Mouse (Mus musculus): Measurements from ENCODE around the gene Mad1l1. TPM values are rescaled to one million over a fixed set of nuclear protein-coding genes. Genes with fewer than 3 reads are reported as not detected.
A peak's percentile ranks its signal among the peaks of the same experiment; 100 is the strongest.

Gene Mad1l1
- total RNA-seq, 1 experiment from 2014 or later, result 41.6 TPM

DNA sequence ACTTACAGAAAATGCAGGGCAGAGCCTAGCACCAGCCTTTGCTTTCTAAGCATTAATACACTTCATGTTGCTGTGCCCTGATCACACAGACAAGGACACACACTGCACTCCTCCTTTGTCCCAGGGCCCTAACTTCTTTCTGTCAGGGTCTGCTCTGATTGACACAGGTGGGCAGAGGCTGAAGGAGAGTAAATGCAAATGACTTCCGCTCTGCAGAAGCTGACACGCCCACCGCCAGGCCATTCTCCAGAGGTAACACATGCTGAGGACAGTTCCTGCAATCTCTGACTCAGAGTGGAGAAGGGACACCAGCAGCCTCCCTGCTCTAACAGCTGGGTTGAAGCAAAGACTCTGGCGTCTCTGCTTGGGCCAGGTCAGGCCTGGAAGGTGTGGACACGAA is 198.2 kb downstream of the Mad1l1 start:
- no peak for ATAC-seq (replicated peaks; ENCODE audit: insufficient number of reproducible peaks, low FRiP score, low TSS enrichment, poor library complexity, severe bottlenecking)

DNA sequence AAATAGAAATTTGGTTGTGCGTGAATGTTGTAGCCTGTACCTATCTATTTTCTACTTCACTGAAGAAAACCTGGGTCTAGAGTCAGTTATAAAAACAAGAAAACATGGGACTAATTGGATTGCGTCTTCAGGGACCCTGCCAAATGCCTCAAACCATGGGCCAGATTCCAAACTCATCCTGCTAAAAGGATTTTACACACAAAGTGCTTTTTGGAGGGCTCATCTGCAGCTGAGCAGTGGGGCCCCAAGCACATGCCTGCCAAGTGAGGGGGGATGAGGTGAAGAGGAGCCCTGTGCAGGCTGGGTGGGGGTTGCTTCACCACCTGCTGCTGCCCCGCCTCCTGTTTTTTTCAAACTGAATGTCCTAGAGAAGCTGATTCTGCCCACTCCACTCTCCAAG is 199.4 kb downstream of the Mad1l1 start:
- ATAC-seq (replicated peaks; ENCODE audit: insufficient number of reproducible peaks, low FRiP score, low TSS enrichment, poor library complexity, severe bottlenecking), result no peak

DNA sequence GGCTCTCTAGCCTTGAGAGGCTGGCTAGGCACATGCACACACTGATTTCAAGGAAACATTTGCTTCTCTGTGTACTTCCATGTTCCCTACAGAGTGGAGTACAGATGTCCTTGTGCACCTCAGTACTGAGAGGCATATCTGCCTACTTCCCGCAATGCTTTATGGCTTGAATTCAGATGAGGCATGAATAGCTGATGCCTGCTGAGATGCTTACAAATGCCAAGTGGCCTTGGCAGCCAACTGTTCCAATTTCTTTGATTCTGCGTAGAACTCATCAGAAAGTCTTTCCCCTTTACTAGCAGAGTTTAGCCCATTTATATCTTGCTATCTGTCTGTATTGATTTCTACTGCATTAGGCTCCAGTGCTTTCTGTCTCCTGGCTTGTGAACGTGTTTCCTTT is 202.4 kb downstream of the Mad1l1 start:
- ATAC-seq (replicated peaks; ENCODE audit: insufficient number of reproducible peaks, low FRiP score, low TSS enrichment, poor library complexity, severe bottlenecking), result no peak

DNA sequence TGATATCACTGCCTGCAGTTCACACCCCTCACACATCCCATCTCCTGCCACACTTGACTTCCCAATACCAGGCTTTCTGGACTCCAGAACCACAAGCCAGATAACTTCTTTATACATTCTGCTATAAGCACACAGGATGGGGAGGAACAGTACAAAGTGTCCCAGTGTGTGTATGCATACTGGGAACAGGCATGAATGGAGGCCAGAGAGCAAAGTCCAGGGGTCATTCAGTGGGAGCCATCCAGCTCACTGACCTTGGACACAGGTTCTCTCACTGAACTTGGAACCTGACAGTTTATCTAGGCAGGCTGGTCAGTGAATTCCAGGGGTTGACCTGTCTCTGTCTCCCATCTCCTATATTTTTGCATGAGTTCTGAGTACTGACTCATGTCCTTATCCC is 203.4 kb downstream of the Mad1l1 start:
- ATAC-seq (replicated peaks; ENCODE audit: insufficient number of reproducible peaks, low FRiP score, low TSS enrichment, poor library complexity, severe bottlenecking), result no peak

DNA sequence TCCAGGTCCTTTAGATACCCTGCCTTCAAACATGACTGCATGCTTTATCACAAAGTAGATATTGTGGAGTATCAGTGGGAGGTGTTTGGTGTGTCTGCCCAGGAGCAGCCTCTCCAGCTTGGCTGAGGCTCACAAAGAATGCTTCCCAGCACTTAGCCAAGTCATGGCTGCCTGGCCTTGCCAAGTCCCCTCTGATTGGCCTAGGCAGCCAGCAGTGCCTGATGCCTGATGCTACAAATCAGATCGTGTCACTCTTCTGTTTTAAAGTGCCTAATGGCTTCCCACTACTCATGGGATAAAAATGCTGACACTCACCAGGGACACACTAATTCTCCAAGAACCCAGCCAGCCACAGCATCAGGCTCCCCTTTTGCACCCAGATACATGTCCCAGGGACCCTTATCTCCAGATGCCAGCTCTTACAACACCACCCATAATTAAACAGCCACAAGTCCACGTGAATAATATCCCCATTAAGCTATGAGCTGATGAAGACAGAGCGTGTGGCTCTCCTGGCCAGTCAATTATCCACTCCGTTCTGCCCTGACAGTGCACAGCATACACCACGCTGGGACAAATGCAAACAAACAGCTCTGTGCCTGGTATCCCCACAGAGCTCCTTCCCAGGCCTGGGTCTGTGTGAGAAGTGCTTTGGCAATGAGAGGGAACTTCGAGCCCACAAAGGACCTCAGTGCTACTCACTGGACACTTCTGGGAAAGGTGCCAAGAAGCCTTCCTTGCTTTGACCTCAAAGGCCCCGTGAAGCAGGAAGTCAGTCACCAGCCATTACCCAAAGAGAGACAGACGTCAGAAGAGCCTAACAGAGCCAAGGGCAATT is 205.7 kb downstream of the Mad1l1 start:
- ATAC-seq (replicated peaks; ENCODE audit: insufficient number of reproducible peaks, low FRiP score, low TSS enrichment, poor library complexity, severe bottlenecking), result peak; percentile 76

DNA sequence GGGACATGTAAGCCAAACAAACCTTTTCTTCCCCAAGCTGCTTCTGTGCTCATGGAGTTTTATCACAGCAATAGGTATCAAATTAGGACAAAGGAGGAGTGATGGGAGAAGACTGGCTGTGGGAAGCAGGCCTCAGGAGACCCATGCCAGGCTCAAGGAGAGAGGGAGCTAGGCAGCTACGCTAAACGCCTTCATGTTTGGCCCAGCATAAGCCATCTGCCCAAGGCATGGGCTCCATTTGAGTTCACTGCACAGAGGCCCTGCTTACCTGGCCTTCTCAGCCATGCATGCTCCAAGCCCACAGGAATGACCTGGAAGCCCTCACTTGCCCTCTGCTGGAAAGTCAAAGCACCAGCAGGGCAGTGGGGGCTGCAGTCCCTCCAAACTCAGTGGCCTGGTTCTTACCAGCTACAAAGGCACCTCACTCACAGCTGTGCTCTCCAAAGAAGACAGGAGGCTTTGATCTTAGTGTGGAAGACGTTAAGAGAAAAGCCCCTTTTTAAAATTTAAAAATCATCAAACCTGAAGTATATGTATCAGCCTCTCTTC is 206.8 kb downstream of the Mad1l1 start:
- ATAC-seq (replicated peaks; ENCODE audit: insufficient number of reproducible peaks, low FRiP score, low TSS enrichment, poor library complexity, severe bottlenecking), result no peak

DNA sequence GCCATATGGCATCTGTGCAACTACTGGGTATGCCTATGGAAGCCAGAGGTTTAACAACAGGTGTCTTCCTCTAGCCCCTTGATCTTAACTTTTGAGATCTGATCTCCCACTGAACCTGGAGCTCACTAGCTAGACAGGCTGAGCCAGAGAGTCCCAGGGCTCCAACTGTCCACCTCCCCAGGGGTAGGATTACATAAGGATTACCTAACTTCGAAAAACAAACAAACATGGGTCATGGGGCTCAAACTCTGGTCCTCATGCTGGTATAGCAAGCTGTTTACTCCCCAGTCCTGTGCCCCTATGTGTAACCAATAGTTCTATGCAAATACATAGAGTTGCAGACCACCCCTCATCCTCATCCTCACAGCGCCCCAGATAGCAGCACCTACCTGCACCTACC is 208.1 kb downstream of the Mad1l1 start:
- ATAC-seq (replicated peaks; ENCODE audit: insufficient number of reproducible peaks, low FRiP score, low TSS enrichment, poor library complexity, severe bottlenecking), result no peak

DNA sequence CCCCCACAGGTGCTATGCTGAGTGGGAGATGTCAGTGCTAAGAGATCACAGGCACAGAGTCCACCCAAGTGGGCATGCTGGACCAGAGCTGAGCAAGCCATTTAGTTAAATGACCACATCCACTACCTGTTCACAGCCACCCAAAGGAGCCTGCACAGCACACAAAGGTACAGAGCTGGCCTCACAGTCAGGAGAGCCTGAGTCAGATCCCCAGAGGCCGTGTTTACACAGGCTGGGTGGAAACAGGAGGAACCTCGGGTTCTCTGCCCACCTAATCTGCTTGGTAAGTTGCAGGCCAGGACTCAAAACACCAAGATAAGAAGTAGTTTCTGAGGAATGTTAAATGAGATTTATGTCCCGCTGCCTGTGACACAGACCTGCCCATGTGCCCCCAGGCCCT is 211.3 kb downstream of the Mad1l1 start:
- no peak for ATAC-seq (replicated peaks; ENCODE audit: insufficient number of reproducible peaks, low FRiP score, low TSS enrichment, poor library complexity, severe bottlenecking)

DNA sequence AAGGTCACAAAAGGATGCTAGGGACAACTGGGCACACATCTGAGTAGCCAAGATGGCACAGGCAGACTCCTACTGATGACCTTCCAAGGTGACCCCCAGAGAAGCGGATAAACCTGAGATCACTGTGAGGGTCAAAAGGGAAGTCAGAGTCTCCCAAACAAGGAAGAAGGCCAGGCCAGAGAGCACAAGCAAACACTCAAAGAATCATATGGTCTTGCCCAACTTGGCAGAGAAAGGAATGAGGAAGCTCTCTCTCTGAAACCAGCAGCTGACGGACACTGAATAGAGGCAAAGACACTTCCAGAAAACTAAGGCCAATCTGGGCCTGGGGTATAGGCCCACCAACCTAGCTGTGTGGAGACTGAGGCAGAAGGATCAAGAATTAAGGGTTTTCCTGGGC is 213.4 kb downstream of the Mad1l1 start:
- ATAC-seq (replicated peaks; ENCODE audit: insufficient number of reproducible peaks, low FRiP score, low TSS enrichment, poor library complexity, severe bottlenecking), result peak; percentile 90

DNA sequence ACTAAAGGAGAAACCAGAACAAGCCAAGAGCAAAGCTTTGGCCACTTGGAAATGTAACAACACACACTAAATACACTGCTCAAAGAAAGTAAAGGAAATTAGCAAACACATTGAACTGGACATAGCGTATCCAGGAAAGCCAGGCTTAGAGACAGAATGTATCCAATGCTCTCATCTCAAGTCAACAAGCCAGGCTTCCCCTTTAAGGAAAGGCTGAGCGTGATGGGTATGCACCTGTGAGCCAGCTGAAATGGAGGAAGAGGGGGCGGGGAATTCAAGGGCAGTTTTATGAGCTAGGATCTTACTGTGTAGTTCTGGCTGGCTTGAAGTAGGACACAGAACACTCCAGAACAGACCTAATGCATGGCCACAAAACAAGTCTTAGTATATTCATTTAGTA is 215.3 kb downstream of the Mad1l1 start:
- ATAC-seq (replicated peaks; ENCODE audit: insufficient number of reproducible peaks, low FRiP score, low TSS enrichment, poor library complexity, severe bottlenecking), result no peak

DNA sequence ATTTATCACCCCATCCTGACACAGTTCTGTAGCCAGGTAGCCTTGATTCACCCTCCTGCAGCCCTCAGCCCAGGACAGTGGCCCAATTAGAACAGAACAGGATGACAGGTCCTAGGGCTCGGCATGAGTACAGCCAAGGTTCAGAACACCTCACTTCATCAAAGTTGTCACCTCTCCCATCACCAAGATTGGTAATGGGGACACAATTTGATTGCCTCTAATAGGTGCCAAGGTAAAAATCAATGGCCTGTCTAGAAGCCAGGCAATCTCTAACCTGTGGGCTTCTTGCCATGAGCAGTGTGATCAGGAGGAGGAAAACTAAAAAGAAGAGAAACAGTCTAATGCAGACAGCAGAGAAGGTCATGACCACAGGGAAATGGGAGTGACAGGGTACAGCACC is 216.5 kb downstream of the Mad1l1 start:
- ATAC-seq (replicated peaks; ENCODE audit: insufficient number of reproducible peaks, low FRiP score, low TSS enrichment, poor library complexity, severe bottlenecking), result no peak

DNA sequence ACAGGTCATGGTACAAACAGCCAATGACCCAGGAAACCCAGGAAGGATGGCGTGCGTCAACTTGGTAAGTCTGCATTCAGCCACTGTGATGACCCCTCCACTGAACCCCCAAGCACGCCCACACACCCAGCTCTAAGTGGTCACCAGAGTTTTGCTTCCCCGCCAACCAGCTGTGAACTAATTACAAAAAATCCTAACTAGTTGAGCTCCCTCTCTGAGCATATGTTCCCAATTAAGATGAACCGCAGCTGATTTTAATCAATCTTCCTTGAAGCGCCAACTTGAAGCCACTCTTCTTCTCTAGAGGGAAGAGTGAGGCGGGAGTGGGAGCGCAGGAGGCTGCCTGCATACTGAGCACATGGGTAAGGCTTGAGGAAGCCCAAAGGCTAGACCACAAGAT is 218.6 kb downstream of the Mad1l1 start:
- ATAC-seq (replicated peaks; ENCODE audit: insufficient number of reproducible peaks, low FRiP score, low TSS enrichment, poor library complexity, severe bottlenecking), result no peak

DNA sequence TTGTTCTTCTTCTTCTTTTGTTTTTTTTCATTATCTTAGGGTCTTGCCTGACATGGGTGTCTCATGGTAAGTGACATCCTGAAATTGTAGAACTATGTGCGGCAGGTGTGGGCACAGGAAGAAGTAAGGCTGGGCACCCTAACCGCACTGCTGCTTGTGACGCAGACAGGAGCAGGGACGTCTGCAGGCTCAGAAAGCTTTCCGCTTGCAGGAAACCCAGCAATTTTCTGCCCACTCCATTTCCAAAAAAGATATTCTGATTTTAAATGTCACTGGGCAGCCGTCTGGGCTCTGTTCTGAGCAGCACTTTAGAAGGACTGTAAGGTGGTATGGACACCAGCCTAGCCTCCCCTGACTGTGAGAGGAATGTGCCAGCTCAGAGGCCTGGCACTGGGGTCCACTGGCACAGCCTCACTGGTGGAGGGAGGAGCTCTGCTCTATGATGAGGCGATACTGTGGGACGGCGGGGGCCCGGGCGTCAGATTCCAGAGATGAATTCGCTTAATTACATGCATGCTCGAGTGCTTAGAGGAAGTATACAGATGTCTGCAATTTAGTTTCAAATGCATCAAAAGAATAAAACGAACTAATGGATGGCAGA is 219.8 kb downstream of the Mad1l1 start:
- ATAC-seq (replicated peaks; ENCODE audit: insufficient number of reproducible peaks, low FRiP score, low TSS enrichment, poor library complexity, severe bottlenecking), result no peak

DNA sequence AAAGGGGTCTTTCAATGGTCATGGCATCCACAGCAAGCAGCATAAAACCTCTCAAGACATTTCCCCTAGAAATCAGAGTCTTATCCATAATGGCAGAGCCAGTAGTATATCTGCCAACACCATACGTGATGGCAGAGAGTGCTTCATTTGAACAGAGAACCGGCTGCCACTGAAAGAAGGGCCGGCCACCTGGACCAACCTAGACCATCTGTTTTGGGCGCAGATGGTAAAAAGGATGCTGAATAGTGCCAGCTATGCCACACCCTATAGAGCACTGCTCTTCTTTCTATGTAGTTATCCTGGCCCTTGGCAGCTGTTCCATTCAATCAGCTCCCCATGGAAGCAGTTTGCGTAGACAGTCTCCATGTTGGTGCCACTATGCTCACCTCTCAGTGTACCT is 222.6 kb downstream of the Mad1l1 start:
- no peak for ATAC-seq (replicated peaks; ENCODE audit: insufficient number of reproducible peaks, low FRiP score, low TSS enrichment, poor library complexity, severe bottlenecking)

DNA sequence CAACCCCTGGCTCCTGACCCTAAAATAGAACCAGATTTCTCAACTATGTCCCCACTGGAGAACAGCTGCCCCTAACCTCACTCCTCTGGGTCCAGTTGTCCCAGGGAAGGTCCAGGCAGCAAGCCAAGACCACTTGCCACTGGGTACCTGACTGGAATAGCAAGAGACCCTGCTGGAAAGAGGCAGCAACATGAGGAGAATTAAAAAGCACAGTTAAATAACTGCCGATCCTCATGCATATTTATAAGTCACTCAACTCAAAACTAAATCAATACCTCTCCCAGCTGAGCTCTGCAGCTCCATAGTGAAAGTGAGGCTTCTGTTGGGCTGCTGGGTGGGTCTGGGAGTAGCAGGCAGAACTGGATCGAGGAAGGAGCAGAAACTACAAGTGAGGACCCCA is 226.1 kb downstream of the Mad1l1 start:
- no peak for ATAC-seq (replicated peaks; ENCODE audit: insufficient number of reproducible peaks, low FRiP score, low TSS enrichment, poor library complexity, severe bottlenecking)

DNA sequence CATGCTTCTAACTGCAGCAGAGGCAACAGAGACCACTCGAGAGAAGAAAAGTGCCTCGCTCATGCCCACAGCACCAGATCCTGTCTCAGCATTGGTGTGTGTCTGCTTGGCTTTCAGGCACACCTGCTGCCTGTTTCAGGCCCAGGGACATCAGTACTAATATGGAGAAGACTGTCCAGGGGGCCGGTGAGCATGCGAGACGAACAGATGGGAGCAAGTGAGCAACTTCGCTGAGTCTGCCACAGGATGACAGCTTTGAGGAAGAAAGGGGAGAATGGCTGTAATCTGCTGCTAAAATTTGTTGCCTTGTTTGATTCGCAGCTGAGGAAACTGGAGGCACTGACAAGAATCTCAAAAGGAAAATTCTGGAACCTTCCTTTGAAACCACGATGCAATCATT is 227.9 kb downstream of the Mad1l1 start:
- no peak for ATAC-seq (replicated peaks; ENCODE audit: insufficient number of reproducible peaks, low FRiP score, low TSS enrichment, poor library complexity, severe bottlenecking)

DNA sequence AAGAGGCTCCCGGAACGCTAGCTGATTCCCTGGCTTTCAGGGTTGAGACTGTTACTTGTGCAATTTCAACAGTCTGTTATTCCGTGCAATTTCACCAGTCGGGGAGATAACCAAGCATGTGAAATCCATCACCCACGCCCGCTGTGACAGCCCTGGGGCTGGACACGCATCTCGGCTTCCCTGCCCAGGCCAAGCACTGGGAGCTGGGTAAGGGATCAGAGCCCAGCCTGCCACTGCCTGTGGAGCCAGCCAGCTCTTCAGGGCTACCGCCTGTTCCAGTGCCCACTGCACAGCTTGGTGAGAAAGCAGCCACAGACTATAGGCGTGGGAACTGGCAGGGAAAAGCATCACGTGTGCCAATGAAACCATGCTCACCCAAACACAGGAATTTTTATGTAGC is 229.8 kb downstream of the Mad1l1 start:
- ATAC-seq (replicated peaks; ENCODE audit: insufficient number of reproducible peaks, low FRiP score, low TSS enrichment, poor library complexity, severe bottlenecking), result no peak

DNA sequence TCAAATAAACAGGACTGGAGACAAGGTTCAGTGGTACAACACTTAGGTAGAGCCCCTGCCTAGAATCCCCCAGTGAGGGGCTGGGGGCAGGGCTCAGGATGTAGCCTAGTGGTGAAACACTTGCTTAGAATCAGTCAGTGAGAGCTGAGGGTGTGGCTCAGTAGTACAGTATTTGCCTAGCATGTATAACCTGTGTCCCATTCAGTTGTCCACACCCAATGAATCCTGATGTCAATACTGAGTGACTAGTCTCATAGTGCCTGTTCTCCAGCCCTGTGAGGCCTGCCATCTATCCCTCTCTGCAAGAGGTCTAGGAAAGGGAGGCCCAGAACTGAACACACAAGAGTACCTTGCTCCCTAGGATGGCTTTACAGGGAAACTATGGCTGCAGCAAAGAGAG is 232.1 kb downstream of the Mad1l1 start:
- ATAC-seq (replicated peaks; ENCODE audit: insufficient number of reproducible peaks, low FRiP score, low TSS enrichment, poor library complexity, severe bottlenecking), result no peak

DNA sequence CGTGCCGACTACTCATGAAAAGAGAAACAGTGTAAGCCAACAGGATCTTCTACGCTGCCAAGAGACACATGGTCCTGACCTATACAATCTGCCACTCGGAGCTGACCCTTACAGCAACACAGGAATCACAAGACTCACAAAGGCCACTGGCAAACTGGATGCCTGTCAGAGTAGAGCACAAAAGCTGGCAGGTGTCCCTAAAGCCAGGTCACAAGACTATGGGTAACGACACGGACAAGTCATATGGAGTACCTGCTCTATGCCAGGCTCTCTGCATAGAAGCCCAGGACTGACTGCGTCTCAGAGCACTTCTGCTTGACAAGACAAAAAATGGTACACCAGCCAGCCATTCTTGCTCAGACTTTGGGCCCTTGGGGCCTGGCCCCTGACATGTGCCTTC is 234.1 kb downstream of the Mad1l1 start:
- ATAC-seq (replicated peaks; ENCODE audit: insufficient number of reproducible peaks, low FRiP score, low TSS enrichment, poor library complexity, severe bottlenecking), result no peak

DNA sequence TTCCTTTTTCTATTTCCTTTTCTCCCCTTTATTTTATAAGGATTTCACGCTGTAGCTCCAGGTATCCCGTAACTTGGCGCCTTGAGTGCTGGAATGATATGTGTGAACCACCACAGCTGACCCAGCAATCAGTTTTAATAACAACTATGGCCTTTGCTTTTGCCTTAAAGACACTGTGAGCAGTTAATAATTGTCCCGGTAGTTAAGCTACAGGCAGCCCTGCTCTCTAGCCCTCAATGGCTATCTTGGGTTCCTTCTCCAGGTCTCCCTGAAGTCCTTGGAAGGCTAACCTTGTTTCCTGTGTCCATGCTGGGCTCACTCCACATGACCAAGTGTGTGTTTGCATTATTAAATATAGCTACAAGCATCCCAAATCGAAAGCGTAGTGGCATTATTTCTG is 237.0 kb downstream of the Mad1l1 start:
- no peak for ATAC-seq (replicated peaks; ENCODE audit: insufficient number of reproducible peaks, low FRiP score, low TSS enrichment, poor library complexity, severe bottlenecking)

Measured in monocyte, adult 5-6 weeks (primary cell).